Mouse (Mus musculus): ENCODE results near the gene Fosb.

- TF ChIP-seq POLR2A (IDR thresholded peaks at IDR 0.05; ENCODE audit: insufficient read depth, low read depth, low read length), result no peak
- TF ChIP-seq CTCF (IDR thresholded peaks at IDR 0.05; ENCODE audit: insufficient read depth, low read depth, low read length), result no peak
Measured at GRCm38 (mm10) chr7:19358634-19359033, 48.8 kb upstream of the Fosb start.

Measured in olfactory bulb, adult 2 months (tissue).